Mouse (Mus musculus) CD4-positive, CD25-positive, alpha-beta regulatory T cell, adult 2 months (primary cell): ENCODE data around the gene Exoc7.
"Not testable (repeated sequence)": the region's sequence is repeated elsewhere in the genome, so short reads cannot be mapped to it uniquely, and the experiment has no call there.

Experiments used
- DNase-seq: peaks from one replicate; pipeline ENCODE4 v3.0.0-alpha.2; 2012; ENCODE audit warnings: low read depth, low spot score

Gene Exoc7

GRCm38 (mm10) chr11:116280751-116281663, 26.0 kb downstream of the Exoc7 start, which contains the start of gene Galr2:
Gene Galr2 (plus strand): TSS chr11:116280939.
- DNase-seq: no peak

DNA sequence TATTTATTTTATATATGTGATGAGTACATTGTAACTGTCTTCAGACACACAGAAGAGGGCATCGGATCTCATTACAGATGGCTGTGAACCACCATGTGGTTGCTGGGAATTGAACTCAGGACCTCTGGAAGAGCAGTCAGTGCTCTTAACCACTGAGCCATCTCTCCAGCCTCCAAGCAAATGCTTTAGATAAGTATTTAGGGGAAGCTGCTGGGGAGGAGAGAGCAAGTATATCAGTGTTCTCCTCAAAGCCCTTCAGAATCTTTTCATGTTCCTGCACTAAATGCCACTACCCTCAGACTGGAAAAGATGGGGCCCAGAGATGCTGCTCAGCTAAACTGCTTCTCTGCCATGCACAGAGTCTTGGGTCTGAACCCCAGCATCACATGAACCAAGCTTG, 29.8 kb downstream of the Exoc7 start:
- not testable (repeated sequence) for DNase-seq

DNA sequence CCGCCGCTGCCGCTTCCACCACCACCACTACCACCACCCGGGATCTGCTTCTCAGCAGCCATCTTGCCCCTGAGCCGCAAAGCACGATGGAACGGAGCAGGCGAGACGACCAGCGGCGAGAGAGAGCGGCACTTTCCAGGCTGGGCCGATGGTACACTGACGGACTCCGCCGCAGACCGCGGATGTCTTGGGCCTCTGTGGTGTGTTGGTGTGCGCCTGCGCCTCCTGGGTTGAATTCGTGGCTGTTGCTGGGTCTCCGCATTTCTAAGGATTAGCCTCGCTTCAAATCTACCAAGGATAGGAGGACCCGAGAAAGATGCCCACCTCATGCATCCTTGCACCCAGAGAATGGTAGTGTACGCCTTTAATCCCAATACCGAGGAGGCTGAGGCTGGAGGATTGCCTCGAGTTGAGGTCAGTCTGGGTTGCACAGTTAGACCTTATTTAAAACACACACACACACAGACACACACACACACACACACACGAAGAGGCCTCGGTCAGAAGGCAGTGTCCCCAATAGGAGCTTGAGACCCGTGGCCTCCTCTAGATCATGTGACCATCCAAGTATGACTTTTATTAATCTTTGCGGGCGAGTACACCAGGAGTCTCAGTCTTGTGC, 32.9 kb downstream of the Exoc7 start, which contains the start of gene Srp68:
Srp68 (minus strand) TSS at position 173 of the 622 bp plus-strand sequence.
- DNase-seq: peak; percentile 92

GRCm38 (mm10) chr11:116273469-116274044, 33.5 kb downstream of the Exoc7 start:
- no peak for DNase-seq

GRCm38 (mm10) chr11:116272589-116273468, 34.2 kb downstream of the Exoc7 start:
- no peak for DNase-seq

DNA sequence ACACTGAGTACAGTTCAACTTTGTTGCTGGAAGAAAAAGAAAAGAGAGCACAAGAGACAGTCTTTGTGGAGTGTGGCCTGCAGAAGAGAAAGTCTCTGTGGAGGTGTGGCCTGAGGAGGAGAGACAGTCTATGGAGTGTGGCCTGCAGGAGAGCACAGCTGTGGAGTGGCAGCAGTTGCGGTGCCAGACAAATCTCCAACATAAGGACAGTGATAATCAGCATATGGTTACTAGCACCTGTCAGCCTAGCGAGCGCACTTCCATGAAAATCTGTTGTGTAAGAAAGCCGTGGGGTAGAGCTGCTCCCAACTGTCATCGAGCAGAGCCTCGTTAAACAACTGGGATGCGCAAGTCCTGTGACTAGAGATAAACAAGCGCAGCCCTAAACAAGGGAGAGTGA, 37.5 kb downstream of the Exoc7 start:
- DNase-seq: no peak

DNA sequence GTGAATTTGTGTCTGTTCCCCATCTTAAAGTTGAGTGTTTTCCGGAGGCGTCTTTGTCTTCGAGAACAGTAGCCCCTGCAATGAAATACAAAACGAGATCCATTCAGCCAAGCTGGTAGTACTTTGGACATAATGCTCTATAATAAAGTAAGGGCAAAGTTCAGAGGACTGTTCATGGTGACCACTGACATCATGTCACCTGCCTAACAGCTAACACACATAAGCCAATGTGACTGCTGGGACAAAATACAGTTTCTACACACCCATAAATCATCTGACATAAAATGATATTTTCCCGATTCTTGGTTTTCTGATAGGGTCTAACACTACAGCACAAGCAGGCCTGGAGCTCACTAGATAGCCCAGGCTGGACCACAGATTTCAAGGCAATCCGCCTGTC, 38.7 kb downstream of the Exoc7 start:
- DNase-seq: no peak

DNA sequence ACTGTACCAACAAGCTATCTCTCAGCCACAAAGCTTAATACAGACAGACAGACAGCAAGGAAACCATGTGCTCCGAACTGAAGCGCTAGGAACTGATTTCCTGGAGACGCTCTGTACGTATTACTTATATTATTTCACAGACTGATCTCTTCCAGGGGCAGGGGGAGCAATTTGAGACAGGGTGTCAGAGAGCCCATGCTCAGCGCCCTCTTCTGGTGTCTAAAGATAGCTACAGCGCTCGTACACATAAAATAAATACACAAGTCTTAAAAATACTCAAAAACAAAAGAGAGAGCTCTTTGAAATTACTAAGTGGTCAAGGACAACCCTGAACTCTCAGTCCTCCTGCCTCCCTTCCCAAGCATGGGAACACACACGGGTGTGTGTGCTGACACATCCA, 39.4 kb downstream of the Exoc7 start:
- peak; percentile 35 for DNase-seq

DNA sequence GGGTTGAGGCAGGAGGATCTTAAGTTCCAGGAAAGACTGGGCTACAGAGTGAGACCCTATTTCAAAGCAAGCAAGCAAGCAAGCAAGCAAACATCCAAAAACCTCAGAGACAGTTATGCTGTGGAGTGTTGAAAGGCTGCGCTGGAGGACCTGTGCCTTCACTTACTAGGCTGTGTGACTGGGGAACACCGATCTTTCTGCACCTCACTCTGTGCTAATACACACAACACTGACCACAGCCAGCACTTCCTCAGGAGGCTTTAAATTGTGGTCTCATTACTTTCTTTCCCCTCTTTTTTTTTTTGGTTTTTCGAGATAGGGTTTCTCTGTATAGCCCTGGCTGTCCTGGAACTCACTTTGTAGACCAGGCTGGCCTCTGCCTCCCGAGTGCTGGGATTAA, 41.2 kb downstream of the Exoc7 start:
- DNase-seq: no peak

- DNase-seq: peak; percentile 29
Observed at GRCm38 (mm10) chr11:116265352-116265751, 41.7 kb downstream of the Exoc7 start.

DNA sequence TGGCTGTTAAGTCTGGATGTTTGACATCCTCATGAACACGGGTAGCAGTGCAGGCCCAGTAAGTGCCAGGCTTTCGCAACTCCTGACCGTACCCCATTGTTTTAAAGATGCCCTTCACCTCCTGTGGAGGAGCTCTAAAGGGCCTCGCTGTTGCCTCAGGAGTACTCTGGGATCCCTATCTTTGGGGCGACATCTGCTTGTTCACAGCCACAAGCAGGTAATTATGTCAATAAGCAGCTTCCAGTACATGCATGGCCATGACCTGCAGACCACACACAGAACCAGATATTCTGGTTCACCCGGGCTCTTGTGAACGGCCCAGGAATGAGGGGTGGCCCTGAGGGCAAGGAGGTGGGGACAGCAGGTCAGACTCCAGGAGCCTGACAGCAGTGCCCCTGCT, 46.8 kb downstream of the Exoc7 start:
- DNase-seq: no peak

GRCm38 (mm10) chr11:116259461-116259860, 47.6 kb downstream of the Exoc7 start:
- DNase-seq: no peak

DNA sequence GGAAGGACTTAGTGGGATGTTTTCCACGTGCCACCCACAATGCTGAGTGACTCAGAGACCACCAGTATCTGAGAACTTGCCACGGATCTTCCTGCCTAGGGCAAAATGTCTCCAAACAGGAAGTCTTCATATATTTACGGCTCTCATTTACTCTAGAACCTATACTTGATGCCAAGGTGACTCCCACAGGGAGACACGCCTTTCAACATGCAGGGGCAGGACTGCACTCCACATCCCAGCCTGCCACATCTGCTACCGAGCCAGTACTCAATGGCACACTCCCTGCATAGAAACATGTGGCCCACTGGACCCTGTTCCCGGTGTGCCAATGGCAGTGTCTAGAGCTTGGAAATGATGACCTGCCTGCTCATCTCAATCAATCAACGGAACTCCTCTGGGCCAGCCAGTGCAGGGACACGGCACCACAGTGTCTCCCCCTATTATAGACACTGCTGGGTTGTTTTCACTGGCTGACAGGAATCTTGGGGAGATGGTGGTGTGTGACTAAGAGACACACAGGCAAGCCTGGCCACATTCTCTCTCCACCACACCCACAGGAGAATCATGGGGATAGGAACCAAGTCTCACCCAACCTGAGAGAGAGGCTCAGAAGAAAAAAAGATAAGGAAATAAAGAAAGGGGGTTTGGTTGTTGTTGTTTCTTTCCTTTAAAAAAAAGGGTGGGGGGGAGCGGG, 50.9 kb downstream of the Exoc7 start:
- DNase-seq: no peak

DNA sequence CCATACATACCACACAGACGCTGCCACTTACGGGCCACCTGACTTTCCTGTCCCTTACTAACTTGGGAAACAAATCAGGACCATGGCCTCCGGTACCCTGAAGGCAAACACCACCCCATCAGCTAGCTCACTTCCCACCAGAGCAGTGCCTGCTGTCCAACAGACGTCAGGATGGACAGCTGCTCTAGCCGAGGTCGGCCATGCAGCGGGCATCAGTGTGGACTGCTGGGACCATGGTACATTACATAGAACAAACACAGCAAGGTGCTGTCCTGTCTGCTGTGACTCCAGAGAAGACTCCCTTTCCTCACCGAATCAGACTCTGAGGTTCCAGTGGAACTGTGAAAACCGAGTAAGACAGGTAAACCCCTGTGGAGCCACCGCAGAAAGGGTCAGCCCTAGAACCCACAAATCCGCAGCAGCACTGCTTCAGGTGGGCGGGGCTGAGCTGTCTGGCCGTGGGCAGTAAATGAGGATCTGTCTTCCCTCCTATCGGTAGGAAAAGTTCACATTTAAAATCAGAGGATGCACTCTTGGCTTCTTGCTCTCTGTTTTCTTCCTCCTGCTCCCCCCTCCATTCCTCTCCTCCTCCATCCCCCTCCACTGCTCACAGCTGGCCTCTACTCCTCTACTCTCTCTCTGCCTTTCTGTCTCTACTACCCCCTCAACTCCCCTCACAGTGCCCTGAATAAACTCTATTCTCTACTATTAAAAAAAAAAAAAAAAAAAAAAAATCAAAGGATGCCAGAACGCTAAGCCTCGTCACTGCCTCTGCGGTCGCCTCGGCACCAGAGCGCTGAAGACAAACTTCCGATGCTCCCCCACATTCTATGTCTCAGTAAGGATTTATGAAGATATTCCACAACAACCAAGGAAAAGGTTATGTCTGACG, 51.7 kb downstream of the Exoc7 start:
- DNase-seq: peak; percentile 50

- DNase-seq: peak; percentile 55
Observed at GRCm38 (mm10) chr11:116254627-116255026, 52.4 kb downstream of the Exoc7 start.

- DNase-seq: no peak
Observed at GRCm38 (mm10) chr11:116253076-116253600, 53.9 kb downstream of the Exoc7 start.

DNA sequence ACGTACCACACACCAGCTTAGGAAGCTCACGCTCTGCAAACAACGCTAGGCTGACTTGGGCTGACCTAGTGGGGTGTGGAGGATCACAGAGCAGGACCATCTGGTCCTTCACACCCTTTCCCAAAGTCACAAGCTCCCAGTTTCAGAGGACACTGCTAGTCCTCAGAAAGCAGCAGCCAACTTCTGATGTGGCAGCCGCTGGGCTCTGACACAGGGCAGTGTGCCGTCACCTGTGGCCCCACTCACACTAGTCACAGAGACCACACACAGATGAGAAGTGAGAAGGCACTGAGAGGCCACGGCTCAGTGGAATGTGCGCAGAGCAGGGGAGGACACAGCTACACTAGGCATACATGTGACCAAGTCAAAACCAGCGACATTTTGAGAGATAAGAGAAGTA, 56.1 kb downstream of the Exoc7 start:
- DNase-seq: no peak

GRCm38 (mm10) chr11:116247502-116248222, 59.4 kb downstream of the Exoc7 start:
- no peak for DNase-seq

DNA sequence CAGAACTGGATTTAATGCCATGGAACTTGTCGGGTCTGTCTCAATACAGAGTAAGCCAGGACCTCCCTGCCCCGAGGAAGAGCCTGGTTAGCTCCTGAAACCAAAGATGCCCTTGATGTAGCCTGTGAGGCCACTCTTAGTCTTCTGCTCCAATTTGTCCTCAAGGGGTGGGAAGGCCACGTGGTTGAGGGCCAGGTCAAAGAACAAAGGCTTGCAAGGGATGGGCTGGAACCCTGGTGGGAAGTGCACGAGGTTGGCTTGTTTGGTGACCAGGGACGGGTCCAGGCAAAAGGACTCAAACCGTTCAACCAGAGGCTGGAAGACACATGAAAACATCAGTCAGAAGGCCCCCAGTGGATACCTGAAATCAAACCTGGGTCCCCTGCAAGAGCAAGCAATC, 61.4 kb downstream of the Exoc7 start:
- no peak for DNase-seq
